Mouse (Mus musculus) olfactory bulb, adult 2 months (tissue): ENCODE measurements around the gene Brms1.
A peak's percentile ranks its signal among the peaks of the same experiment; 100 is the strongest.

Experiments used
- CTCF ChIP-seq: fragments of 200-500 bp; IDR thresholded peaks from 2 replicates; pipeline ENCODE4 v1.5.1; 2012; ENCODE audit warnings: low read depth, mild to moderate bottlenecking, low read length, moderate library complexity; ENCODE audit not compliant: insufficient read depth
- POLR2A ChIP-seq: fragments of 200-500 bp; IDR thresholded peaks from 2 replicates; pipeline ENCODE4 v1.6.1; 2012; ENCODE audit warnings: mild to moderate bottlenecking, low read depth, low read length, moderate library complexity; ENCODE audit not compliant: insufficient read depth

DNA sequence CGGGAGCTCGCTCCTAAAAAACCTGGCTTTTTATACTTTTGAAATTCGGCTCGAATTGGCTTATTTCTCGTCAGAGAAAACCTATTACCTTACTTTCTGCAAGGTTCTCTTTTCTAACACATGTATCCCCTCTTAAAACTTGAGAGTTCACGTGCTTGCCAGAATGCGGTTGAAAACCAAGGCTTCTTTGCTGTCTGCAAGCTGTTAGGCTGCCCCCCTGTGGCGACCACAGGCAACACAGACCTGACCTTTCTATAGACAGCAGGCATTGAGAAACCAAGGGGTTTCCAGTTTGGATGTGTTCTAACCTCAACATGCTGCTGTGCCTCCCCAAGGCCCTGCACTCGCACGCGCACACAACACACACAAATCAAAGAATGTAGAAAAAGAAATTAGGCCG lies 24.4 kb upstream of the Brms1 start:
- no peak for TF ChIP-seq POLR2A
- peak; percentile 61; the same call in 1 of the 2 replicates for TF ChIP-seq CTCF
